Mouse (Mus musculus) left cerebral cortex, adult 2 months (tissue): ENCODE measurements at regions not wholly inside any gene's neighbourhood (a gene's known extent, or its start where the extent isn't known, plus 50 kb on each side); places are given as distances from the start of the nearest gene placed in this dataset.

ENCODE experiments used
- DNase-seq, 2 experiments: peaks; one replicate each; pipeline ENCODE4 v3.0.0; 2021 to 2022; ENCODE audit warnings: low spot score in 2 of 2, mixed read lengths in 1 of 2; ENCODE audit errors: extremely low spot score in 1 of 2
- H3K27ac ChIP-seq: fragments of 200-600 bp; 2 replicates; pipeline ENCODE4 v1.8.1; 2022
- H3K4me3 ChIP-seq: fragments of 200-600 bp; 2 replicates; pipeline ENCODE4 v1.8.1; 2022
- CTCF ChIP-seq: fragments of 200-600 bp; IDR thresholded peaks from 2 replicates; pipeline ENCODE4 v1.8.1; 2022; ENCODE audit warnings: antibody characterized with exemption, mild to moderate bottlenecking, moderate library complexity
- intact Hi-C: fragments of 180-260 bp; cut with DNase I; formaldehyde crosslinking; loops from one replicate; pipeline ENCODE4 v1.15.1; 2025

DNA sequence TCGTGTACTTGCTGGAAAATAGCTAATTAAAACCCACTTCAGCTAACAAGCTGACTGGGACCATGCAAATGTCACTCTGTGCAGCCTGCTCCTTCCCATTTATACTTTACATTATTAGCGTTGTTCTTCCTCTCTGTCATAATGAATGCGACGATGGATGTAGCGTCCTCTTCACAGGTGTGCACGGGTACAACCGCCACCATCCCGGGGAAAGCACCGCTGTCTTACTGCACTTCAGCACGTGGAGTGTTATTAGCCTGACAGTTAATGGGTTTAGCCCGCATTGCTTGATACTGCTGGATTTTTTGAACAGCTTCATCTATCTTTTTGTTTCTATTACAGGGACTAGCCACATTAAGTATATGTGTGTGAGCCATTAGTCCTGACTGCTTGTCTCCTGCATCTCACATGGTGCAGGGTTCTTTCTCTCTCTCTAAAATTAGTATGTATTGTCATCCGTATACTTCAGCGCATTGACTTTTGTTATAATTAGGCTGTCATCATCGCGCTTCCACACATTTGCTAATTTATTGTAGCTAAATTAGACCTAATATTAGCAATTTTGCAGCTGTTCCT is 383.0 kb downstream of the Rnf144b start:
- no peak overlapping the region for H3K4me3 ChIP-seq
- no peak for TF ChIP-seq CTCF
- DNase-seq, result no peak
- intact Hi-C loops, result no loop called here
- H3K27ac ChIP-seq, result no peak overlapping the region

DNA sequence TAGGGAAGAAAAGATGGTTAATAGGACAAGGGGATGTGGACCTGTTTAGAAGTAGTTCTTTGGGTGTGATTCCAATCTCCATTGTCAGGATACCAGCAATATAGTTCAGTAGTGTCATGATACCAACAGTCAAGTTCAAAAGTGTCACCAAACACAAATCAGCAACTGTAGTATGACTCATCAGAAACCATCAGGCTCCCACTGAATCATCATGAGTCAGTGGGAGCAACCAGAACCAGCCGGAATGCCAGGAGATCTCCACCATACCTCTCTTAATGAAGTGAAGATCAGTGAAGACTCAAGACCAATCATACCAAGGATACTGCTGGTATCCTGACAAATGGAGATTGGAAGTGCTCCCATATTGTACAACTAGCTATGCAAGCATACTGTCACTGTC is 410.5 kb downstream of the Rnf144b start:
- no peak overlapping the region for H3K4me3 ChIP-seq
- no peak overlapping the region for H3K27ac ChIP-seq
- DNase-seq, result no peak
- no peak for TF ChIP-seq CTCF
- intact Hi-C loops, result no loop called here

DNA sequence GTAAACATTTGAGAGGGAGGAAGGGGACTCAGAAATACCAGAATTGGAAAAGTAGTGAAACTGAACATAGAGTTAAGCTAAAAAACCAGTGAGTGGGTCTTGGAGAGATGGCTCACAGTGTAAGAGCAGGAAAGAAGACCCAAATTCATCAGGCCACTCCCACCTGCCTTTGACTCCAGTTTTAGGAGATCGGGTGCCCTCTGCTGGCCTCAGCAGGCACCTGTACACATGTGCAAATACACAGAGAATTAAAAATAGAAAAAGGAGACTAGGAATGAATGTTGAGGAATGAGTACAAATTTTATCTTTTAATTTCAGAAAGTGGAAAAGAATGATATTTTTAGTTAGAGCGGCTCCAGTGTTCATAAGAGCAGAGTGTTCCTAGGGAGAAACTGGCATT is 414.7 kb downstream of the Rnf144b start:
- H3K27ac ChIP-seq, result no peak overlapping the region
- intact Hi-C loops, result no loop called here
- no peak for TF ChIP-seq CTCF
- no peak for DNase-seq
- H3K4me3 ChIP-seq, result no peak overlapping the region

DNA sequence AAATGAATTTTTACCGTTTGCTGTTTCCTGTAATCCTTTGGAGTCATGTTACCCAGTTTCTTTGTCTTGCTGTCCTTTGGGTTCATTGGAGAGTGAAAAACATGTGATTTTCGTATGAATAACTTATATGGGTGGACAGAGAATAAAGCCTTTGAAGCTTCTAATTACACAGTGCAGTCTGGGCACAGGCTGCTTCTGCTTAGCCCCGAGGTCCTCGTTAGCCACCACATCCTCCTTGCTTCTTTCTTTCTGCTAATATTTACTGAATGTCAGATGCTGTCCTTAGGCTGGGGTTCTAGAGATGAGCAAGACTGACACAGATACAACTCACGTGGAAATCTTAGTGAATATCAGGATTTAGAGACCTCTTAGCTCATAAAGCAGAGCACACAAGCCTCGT is 427.2 kb downstream of the Rnf144b start:
- no peak overlapping the region for H3K4me3 ChIP-seq
- H3K27ac ChIP-seq, result no peak overlapping the region
- intact Hi-C loops, result no loop called here
- no peak for TF ChIP-seq CTCF
- DNase-seq, result no peak

DNA sequence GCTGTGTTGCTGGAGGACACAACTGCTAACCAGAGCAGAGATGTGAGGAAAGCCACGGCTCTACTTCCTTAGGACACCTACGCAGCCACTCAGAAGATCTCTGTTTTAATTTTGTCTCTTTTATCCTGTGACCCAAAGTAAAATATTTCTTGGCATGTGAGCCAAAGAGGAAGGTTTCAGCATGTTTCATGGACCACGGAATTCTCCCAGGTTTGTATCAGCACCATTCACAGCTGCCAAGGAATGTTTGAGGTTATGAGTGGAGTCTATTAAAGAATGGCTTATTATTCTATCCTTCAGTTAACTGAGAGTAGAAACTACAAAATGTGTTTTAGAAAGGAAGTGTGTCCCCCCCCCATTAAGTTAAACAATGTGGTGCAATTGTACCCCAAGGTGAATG is 429.8 kb downstream of the Rnf144b start:
- DNase-seq, result no peak
- Histone ChIP-seq H3K27ac (no peak overlapping the region), H3K4me3 (no peak overlapping the region)
- TF ChIP-seq CTCF, result no peak
- intact Hi-C loops, result no loop called here

DNA sequence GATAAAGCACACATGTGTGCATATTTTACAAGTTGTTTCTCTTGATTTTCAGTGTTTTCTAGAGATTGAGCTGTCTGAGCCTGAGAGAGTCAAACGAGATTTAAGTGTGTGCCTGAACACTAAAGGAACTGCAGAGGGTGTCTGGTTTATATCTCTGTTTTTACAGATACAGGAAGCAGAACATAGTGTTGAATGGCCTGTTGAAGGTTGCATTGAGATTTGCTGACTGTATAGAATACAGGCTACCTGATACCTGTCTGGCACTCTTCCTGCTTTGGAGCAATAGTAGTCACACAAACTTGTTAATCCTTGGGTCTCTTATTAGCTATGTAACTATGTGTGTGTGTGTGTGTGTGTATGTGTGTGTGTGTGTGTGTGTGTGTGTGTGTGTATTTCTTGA is 431.7 kb downstream of the Rnf144b start:
- intact Hi-C loops, result no loop called here
- TF ChIP-seq CTCF, result no peak
- DNase-seq, result no peak
- H3K27ac ChIP-seq, result no peak overlapping the region
- H3K4me3 ChIP-seq, result no peak overlapping the region

- intact Hi-C loops, result no loop called here
- no peak overlapping the region for H3K4me3 ChIP-seq
- TF ChIP-seq CTCF, result no peak
- no peak for DNase-seq
- no peak overlapping the region for H3K27ac ChIP-seq
Observed at GRCm38 (mm10) chr13:47557196-47557974, 434.9 kb downstream of the Rnf144b start.

DNA sequence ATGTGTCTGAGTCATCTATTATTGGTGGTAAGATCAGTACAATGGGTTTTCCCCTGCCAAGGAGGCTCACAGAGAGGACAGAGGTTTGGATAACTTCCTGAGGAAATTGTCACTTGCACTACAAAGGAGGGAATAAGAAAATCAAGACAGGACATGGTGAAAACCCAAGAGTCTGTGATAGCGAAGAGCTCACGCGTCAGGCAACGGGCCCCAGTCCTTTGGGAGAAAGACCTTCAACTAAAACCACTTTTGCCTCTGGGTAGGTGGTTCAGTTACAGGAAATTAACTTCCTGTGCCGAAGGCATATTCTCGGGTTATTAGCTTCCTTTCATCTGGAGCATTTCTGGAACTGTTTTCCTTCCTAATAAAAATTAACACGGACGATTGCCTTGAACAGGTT is 440.4 kb downstream of the Rnf144b start:
- intact Hi-C loops, result no loop called here
- no peak for TF ChIP-seq CTCF
- no peak for DNase-seq

GRCm38 (mm10) chr13:47576516-47576915 is 454.1 kb downstream of the Rnf144b start:
- TF ChIP-seq CTCF, result peak; percentile 24
- H3K27ac ChIP-seq, result no peak overlapping the region
- intact Hi-C loops, result no loop called here
- no peak for DNase-seq
- no peak overlapping the region for H3K4me3 ChIP-seq

More for the DNA sequence above, 440.4 kb downstream of the Rnf144b start:
- Histone ChIP-seq H3K27ac (no peak overlapping the region), H3K4me3 (no peak overlapping the region)

DNA sequence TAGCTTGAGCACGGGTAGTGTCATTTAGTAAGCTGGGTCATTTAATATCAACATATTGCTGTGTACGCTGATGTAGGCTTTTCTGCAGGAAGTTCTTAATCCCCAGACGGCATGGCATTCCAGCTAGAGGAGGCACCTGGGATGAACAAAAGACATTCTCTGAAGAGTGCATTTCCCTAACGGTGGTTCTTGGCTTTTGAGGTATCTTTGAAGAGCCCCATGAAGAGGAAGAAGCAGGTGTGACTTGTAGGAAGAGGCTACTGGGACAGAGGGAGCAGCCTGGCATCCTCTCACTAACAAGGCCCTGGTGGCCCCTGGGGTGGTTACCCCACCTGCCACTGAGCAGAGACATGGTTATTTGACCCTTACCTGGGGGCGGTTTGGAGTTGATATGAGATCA is 457.7 kb downstream of the Rnf144b start:
- Histone ChIP-seq H3K27ac (no peak overlapping the region), H3K4me3 (no peak overlapping the region)
- intact Hi-C loops, result no loop called here
- no peak for DNase-seq
- no peak for TF ChIP-seq CTCF

DNA sequence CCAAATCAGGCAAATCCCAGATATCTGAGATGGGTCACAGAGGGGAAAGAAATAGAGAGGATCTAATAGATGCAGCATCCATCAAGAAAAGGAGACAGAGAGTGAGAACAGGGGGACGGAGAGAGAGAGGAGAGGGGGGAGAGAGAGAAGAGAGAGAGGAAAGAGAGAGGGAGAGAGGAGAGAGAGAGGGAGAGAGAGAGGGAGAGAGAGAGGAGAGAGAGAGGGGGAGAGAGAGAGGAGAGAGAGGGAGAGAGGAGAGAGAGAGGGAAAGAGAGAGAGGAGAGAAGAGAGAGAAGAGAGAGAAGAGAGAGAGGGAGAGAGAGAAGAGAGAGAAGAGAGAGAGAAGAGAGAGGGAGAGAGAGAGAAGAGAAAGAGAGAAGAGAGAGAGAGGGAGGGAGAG is 462.7 kb downstream of the Rnf144b start:
- intact Hi-C loops, result no loop called here
- no peak for TF ChIP-seq CTCF
- Histone ChIP-seq H3K4me3 (no peak overlapping the region), H3K27ac (no peak overlapping the region)
- DNase-seq, result no peak

GRCm38 (mm10) chr13:47602646-47603045 is 480.2 kb downstream of the Rnf144b start:
- no peak overlapping the region for H3K4me3 ChIP-seq
- no peak overlapping the region for H3K27ac ChIP-seq
- DNase-seq, result no peak
- intact Hi-C loops, result no loop called here
- TF ChIP-seq CTCF, result no peak

GRCm38 (mm10) chr13:47611439-47611838 is 489.0 kb downstream of the Rnf144b start:
- no peak for DNase-seq
- intact Hi-C loops, result no loop called here
- no peak overlapping the region for H3K27ac ChIP-seq
- no peak overlapping the region for H3K4me3 ChIP-seq
- TF ChIP-seq CTCF, result no peak
